Mouse (Mus musculus): ENCODE results near the gene Tgfbr3.

DNA sequence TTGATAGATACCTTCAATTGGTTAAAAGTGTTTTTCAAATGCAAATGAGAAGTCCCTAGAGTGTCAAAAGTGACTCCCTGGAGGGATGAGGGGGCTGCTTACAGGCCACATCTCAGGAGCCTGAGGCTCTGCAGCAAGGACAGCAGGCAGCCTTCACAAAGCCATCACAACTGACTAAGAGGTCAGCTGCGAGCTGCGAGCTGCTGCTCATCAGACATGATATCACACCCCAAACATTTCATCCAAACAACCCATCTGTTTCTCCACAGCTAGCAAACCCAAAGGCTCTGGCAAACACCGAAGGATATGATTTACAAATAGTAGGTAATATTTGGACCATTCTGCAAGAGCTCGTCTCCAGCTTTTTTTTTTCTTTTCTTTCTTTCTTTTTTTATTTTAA, 112.6 kb downstream of the Tgfbr3 start:
- TF ChIP-seq CTCF (IDR thresholded peaks at IDR 0.05; ENCODE audit: extremely low read depth, insufficient read depth, low read length) (no peak), POLR2A (IDR thresholded peaks at IDR 0.05; ENCODE audit: extremely low read depth, insufficient read depth, low read length) (no peak)
